Mouse (Mus musculus): ENCODE measurements at regions not wholly inside any gene's neighbourhood (a gene's known extent, or its start where the extent isn't known, plus 50 kb on each side); places are given as distances from the start of the nearest gene placed in this dataset.

- no peak overlapping the region for H3K4me3 ChIP-seq (ENCODE audit: low read length)
- H3K4me2 ChIP-seq (replicated peaks; ENCODE audit: low read depth, low read length): no peak overlapping the region
- WGBS: 91% methylated on average over 6 of the region's 6 CpGs
These were observed 158.4 kb downstream of the Ly86 start for GRCm38 (mm10) chr13:37503449-37503848.

GRCm38 (mm10) chr13:37503898-37504297 is 158.9 kb downstream of the Ly86 start:
- Histone ChIP-seq H3K27me3 (ENCODE audit: insufficient read depth, low read length) (no peaks in the 10 kb centered on the region), H3K9me3 (ENCODE audit: low read length) (no peaks in the 10 kb centered on the region), H3K4me3 (ENCODE audit: low read length) (no peak overlapping the region), H3K36me3 (ENCODE audit: insufficient read depth, low read length) (no peaks in the 10 kb centered on the region), H3K27ac (ENCODE audit: low read length) (no peak overlapping the region), H3K4me1 (ENCODE audit: insufficient read depth, low read length) (peaks cover 34% of the 10 kb centered on the region), H3K4me2 (replicated peaks; ENCODE audit: low read depth, low read length) (no peak overlapping the region), H3K9ac (replicated peaks; ENCODE audit: low read length) (no peak overlapping the region)
- WGBS: 82% methylated on average over 3 of the region's 3 CpGs
- no peak for ATAC-seq (ENCODE audit: low FRiP score, low TSS enrichment)

More at GRCm38 (mm10) chr13:37503449-37503848, 158.4 kb downstream of the Ly86 start:
- Histone ChIP-seq H3K36me3 (ENCODE audit: insufficient read depth, low read length) (no peaks in the 10 kb centered on the region), H3K27ac (ENCODE audit: low read length) (no peak overlapping the region), H3K9me3 (ENCODE audit: low read length) (no peaks in the 10 kb centered on the region), H3K27me3 (ENCODE audit: insufficient read depth, low read length) (no peaks in the 10 kb centered on the region), H3K4me1 (ENCODE audit: insufficient read depth, low read length) (peaks cover 29% of the 10 kb centered on the region), H3K9ac (replicated peaks; ENCODE audit: low read length) (no peak overlapping the region)
- no peak for ATAC-seq (ENCODE audit: low FRiP score, low TSS enrichment)

- no peaks in the 10 kb centered on the region for H3K27me3 ChIP-seq (ENCODE audit: insufficient read depth, low read length)
- no peaks in the 10 kb centered on the region for H3K9me3 ChIP-seq (ENCODE audit: low read length)
- H3K9ac ChIP-seq (replicated peaks; ENCODE audit: low read length): no peak overlapping the region
- no peak overlapping the region for H3K4me3 ChIP-seq (ENCODE audit: low read length)
- H3K4me1 ChIP-seq (ENCODE audit: insufficient read depth, low read length): peaks cover 38% of the 10 kb centered on the region
- WGBS: 78% methylated on average over 10 of the region's 10 CpGs
- H3K27ac ChIP-seq (ENCODE audit: low read length): no peak overlapping the region
- no peak for ATAC-seq (ENCODE audit: low FRiP score, low TSS enrichment)
- H3K4me2 ChIP-seq (replicated peaks; ENCODE audit: low read depth, low read length): no peak overlapping the region
- no peaks in the 10 kb centered on the region for H3K36me3 ChIP-seq (ENCODE audit: insufficient read depth, low read length)
These were observed 159.4 kb downstream of the Ly86 start for GRCm38 (mm10) chr13:37504373-37504772.

- H3K4me2 ChIP-seq (replicated peaks; ENCODE audit: low read depth, low read length): no peak overlapping the region
- H3K9ac ChIP-seq (replicated peaks; ENCODE audit: low read length): no peak overlapping the region
- no peaks in the 10 kb centered on the region for H3K9me3 ChIP-seq (ENCODE audit: low read length)
- H3K4me3 ChIP-seq (ENCODE audit: low read length): no peak overlapping the region
- 63% methylated on average over 3 of the region's 3 CpGs for WGBS
- peaks cover 44% of the 10 kb centered on the region for H3K4me1 ChIP-seq (ENCODE audit: insufficient read depth, low read length)
- H3K27ac ChIP-seq (ENCODE audit: low read length): peak overlapping the region; percentile 88
- no peaks in the 10 kb centered on the region for H3K27me3 ChIP-seq (ENCODE audit: insufficient read depth, low read length)
- no peaks in the 10 kb centered on the region for H3K36me3 ChIP-seq (ENCODE audit: insufficient read depth, low read length)
- no peak for ATAC-seq (ENCODE audit: low FRiP score, low TSS enrichment)
These were observed 160.6 kb downstream of the Ly86 start for GRCm38 (mm10) chr13:37505617-37506016.

GRCm38 (mm10) chr13:37506046-37506445 is 161.0 kb downstream of the Ly86 start:
- H3K27me3 ChIP-seq (ENCODE audit: insufficient read depth, low read length): no peaks in the 10 kb centered on the region
- no peak for ATAC-seq (ENCODE audit: low FRiP score, low TSS enrichment)
- no peak overlapping the region for H3K4me2 ChIP-seq (replicated peaks; ENCODE audit: low read depth, low read length)
- H3K4me1 ChIP-seq (ENCODE audit: insufficient read depth, low read length): peaks cover 47% of the 10 kb centered on the region
- WGBS: 49% methylated on average over 10 of the region's 10 CpGs
- H3K36me3 ChIP-seq (ENCODE audit: insufficient read depth, low read length): no peaks in the 10 kb centered on the region
- peak overlapping the region; percentile 49 for H3K9ac ChIP-seq (replicated peaks; ENCODE audit: low read length)
- H3K4me3 ChIP-seq (ENCODE audit: low read length): no peak overlapping the region
- H3K27ac ChIP-seq (ENCODE audit: low read length): peak overlapping the region; percentile 88
- no peaks in the 10 kb centered on the region for H3K9me3 ChIP-seq (ENCODE audit: low read length)

- H3K4me3 ChIP-seq (ENCODE audit: low read length): no peak overlapping the region
- 70% methylated on average over 8 of the region's 8 CpGs for WGBS
- ATAC-seq (ENCODE audit: low FRiP score, low TSS enrichment): no peak
- peak overlapping the region; percentile 42; the same call in 1 of the 2 replicates for H3K9ac ChIP-seq (replicated peaks; ENCODE audit: low read length)
- no peaks in the 10 kb centered on the region for H3K36me3 ChIP-seq (ENCODE audit: insufficient read depth, low read length)
- H3K9me3 ChIP-seq (ENCODE audit: low read length): no peaks in the 10 kb centered on the region
- peaks cover 47% of the 10 kb centered on the region for H3K4me1 ChIP-seq (ENCODE audit: insufficient read depth, low read length)
- peak overlapping the region; percentile 88 for H3K27ac ChIP-seq (ENCODE audit: low read length)
- H3K4me2 ChIP-seq (replicated peaks; ENCODE audit: low read depth, low read length): no peak overlapping the region
- no peaks in the 10 kb centered on the region for H3K27me3 ChIP-seq (ENCODE audit: insufficient read depth, low read length)
These were observed 161.7 kb downstream of the Ly86 start for GRCm38 (mm10) chr13:37506701-37507100.

GRCm38 (mm10) chr13:37507146-37507545 is 162.1 kb downstream of the Ly86 start:
- H3K27ac ChIP-seq (ENCODE audit: low read length): peak overlapping the region; percentile 88
- H3K9me3 ChIP-seq (ENCODE audit: low read length): no peaks in the 10 kb centered on the region
- no peak overlapping the region for H3K4me2 ChIP-seq (replicated peaks; ENCODE audit: low read depth, low read length)
- H3K27me3 ChIP-seq (ENCODE audit: insufficient read depth, low read length): no peaks in the 10 kb centered on the region
- H3K4me3 ChIP-seq (ENCODE audit: low read length): no peak overlapping the region
- H3K4me1 ChIP-seq (ENCODE audit: insufficient read depth, low read length): peaks cover 47% of the 10 kb centered on the region
- WGBS: 55% methylated on average over 5 of the region's 5 CpGs
- H3K9ac ChIP-seq (replicated peaks; ENCODE audit: low read length): peak overlapping the region; percentile 42
- H3K36me3 ChIP-seq (ENCODE audit: insufficient read depth, low read length): no peaks in the 10 kb centered on the region
- peak; percentile 29; the same call in 1 of the 2 replicates for ATAC-seq (ENCODE audit: low FRiP score, low TSS enrichment)

GRCm38 (mm10) chr13:37508385-37509351 is 163.7 kb downstream of the Ly86 start:
- ATAC-seq (ENCODE audit: low FRiP score, low TSS enrichment): peak; percentile 52

GRCm38 (mm10) chr13:37509352-37509851 is 164.4 kb downstream of the Ly86 start:
- H3K9me3 ChIP-seq (ENCODE audit: low read length): no peaks in the 10 kb centered on the region
- H3K4me3 ChIP-seq (ENCODE audit: low read length): no peak overlapping the region
- peak overlapping the region; percentile 78 for H3K27ac ChIP-seq (ENCODE audit: low read length)
- H3K9ac ChIP-seq (replicated peaks; ENCODE audit: low read length): no peak overlapping the region
- no peaks in the 10 kb centered on the region for H3K36me3 ChIP-seq (ENCODE audit: insufficient read depth, low read length)
- no peak overlapping the region; the same call in 1 of the 2 replicates for H3K4me2 ChIP-seq (replicated peaks; ENCODE audit: low read depth, low read length)
- ATAC-seq (ENCODE audit: low FRiP score, low TSS enrichment): peak; percentile 54; the same call in 1 of the 2 replicates
- no peaks in the 10 kb centered on the region for H3K27me3 ChIP-seq (ENCODE audit: insufficient read depth, low read length)
- 12% methylated on average over 12 of the region's 12 CpGs for WGBS
- peaks cover 56% of the 10 kb centered on the region for H3K4me1 ChIP-seq (ENCODE audit: insufficient read depth, low read length)

More at GRCm38 (mm10) chr13:37508385-37509351, 163.7 kb downstream of the Ly86 start:
- H3K4me2 ChIP-seq (replicated peaks; ENCODE audit: low read depth, low read length): no peak overlapping the region; the same call in 1 of the 2 replicates
- H3K27me3 ChIP-seq (ENCODE audit: insufficient read depth, low read length): no peaks in the 10 kb centered on the region
- WGBS: 46% methylated on average over 19 of the region's 19 CpGs
- no peaks in the 10 kb centered on the region for H3K9me3 ChIP-seq (ENCODE audit: low read length)
- H3K9ac ChIP-seq (replicated peaks; ENCODE audit: low read length): peak overlapping the region; percentile 12
- H3K4me1 ChIP-seq (ENCODE audit: insufficient read depth, low read length): peaks cover 49% of the 10 kb centered on the region
- peak overlapping the region; percentile 78 for H3K27ac ChIP-seq (ENCODE audit: low read length)
- H3K36me3 ChIP-seq (ENCODE audit: insufficient read depth, low read length): no peaks in the 10 kb centered on the region
- no peak overlapping the region for H3K4me3 ChIP-seq (ENCODE audit: low read length)

GRCm38 (mm10) chr13:37510511-37510910 is 165.5 kb downstream of the Ly86 start:
- Histone ChIP-seq H3K27me3 (ENCODE audit: insufficient read depth, low read length) (no peaks in the 10 kb centered on the region), H3K9ac (replicated peaks; ENCODE audit: low read length) (no peak overlapping the region), H3K9me3 (ENCODE audit: low read length) (no peaks in the 10 kb centered on the region), H3K27ac (ENCODE audit: low read length) (no peak overlapping the region; the same call in 1 of the 2 replicates), H3K4me3 (ENCODE audit: low read length) (no peak overlapping the region), H3K36me3 (ENCODE audit: insufficient read depth, low read length) (no peaks in the 10 kb centered on the region), H3K4me1 (ENCODE audit: insufficient read depth, low read length) (peaks cover 63% of the 10 kb centered on the region), H3K4me2 (replicated peaks; ENCODE audit: low read depth, low read length) (no peak overlapping the region)
- WGBS: 81% methylated on average over 6 of the region's 6 CpGs
- ATAC-seq (ENCODE audit: low FRiP score, low TSS enrichment): no peak
